Mouse (Mus musculus) layer of hippocampus, adult 2 months (tissue): ENCODE results near the gene Timm17b. TPM values are rescaled to one million over a fixed set of nuclear protein-coding genes. Genes with fewer than 3 reads are reported as not detected.
"Not testable (repeated sequence)": the region's sequence is repeated elsewhere in the genome, so short reads cannot be mapped to it uniquely, and the experiment has no call there.

ENCODE experiments used
- DNase-seq, 2 experiments: peaks; one replicate each; pipeline ENCODE4 v3.0.0; 2022; ENCODE audit warnings: low spot score in 2 of 2
- H3K27ac ChIP-seq: fragments of 200-600 bp; 2 replicates; pipeline ENCODE4 v1.8.1; 2022
- H3K4me3 ChIP-seq: fragments of 200-600 bp; 2 replicates; pipeline ENCODE4 v1.8.1; 2022; ENCODE audit warnings: mild to moderate bottlenecking
- CTCF ChIP-seq: fragments of 200-600 bp; conservative IDR thresholded peaks from 2 replicates; pipeline ENCODE4 v1.8.1; 2022; ENCODE audit warnings: antibody characterized with exemption, mild to moderate bottlenecking, moderate library complexity
- total RNA-seq, 2 experiments: library from RNA; stranded (reverse); gene quantifications; 2 replicates each; pipeline ENCODE4 v1.2.3; 2021

Timm17b gene
- total RNA-seq, 2 experiments from 2014 or later = 21.4 to 26.3 TPM

GRCm38 (mm10) chrX:7883841-7884567 lies 15.2 kb upstream of the Timm17b start, which contains the start of gene Slc35a2:
Gene Slc35a2, plus strand, starts transcription at chrX:7884028.
- peak; percentile 42 for TF ChIP-seq CTCF
- H3K4me3 ChIP-seq = peak within 1 kb of the TSS; percentile 69

GRCm38 (mm10) chrX:7898211-7898610 lies 946 bp upstream of the Timm17b start:
- no peak for TF ChIP-seq CTCF
- Histone ChIP-seq H3K27ac (peak overlapping the region; percentile 97; the same call in 1 of the 2 replicates), H3K4me3 (peak overlapping the region; percentile 70)
- no peak for DNase-seq

More at GRCm38 (mm10) chrX:7883841-7884567, 15.2 kb upstream of the Timm17b start, which contains the start of gene Slc35a2:
- H3K27ac ChIP-seq = peak within 1 kb of the TSS; percentile 94
- peak; percentile 70 to 88 for DNase-seq

- no peak for TF ChIP-seq CTCF
- H3K27ac ChIP-seq = no peak overlapping the region
- DNase-seq = no peak
- no peak overlapping the region for H3K4me3 ChIP-seq
Observed at GRCm38 (mm10) chrX:7904441-7904840, 5.3 kb downstream of the Timm17b start.

GRCm38 (mm10) chrX:7907735-7908134 lies 8.6 kb downstream of the Timm17b start, which contains the start of gene Gm10491:
Gene Gm10491, minus strand, starts transcription at chrX:7907835.
- no peak for TF ChIP-seq CTCF
- no peak for DNase-seq
- no peak within 1 kb of the TSS for H3K27ac ChIP-seq
- H3K4me3 ChIP-seq = no peak within 1 kb of the TSS

GRCm38 (mm10) chrX:7909242-7909641 lies 10.1 kb downstream of the Timm17b start, which contains the start of gene Gm10490:
Gene Gm10490, plus strand, starts transcription at chrX:7909542.
- DNase-seq, H3K27ac ChIP-seq, H3K4me3 ChIP-seq: not testable (repeated sequence)

GRCm38 (mm10) chrX:7910473-7910872 lies 11.3 kb downstream of the Timm17b start:
- TF ChIP-seq CTCF = 0 out of 2 replicates have a peak, but pooled peaks have one; percentile 9
- H3K27ac ChIP-seq = no peak overlapping the region
- no peak overlapping the region for H3K4me3 ChIP-seq
- DNase-seq = no peak

- TF ChIP-seq CTCF = peak; percentile 59
- H3K4me3 ChIP-seq, DNase-seq, H3K27ac ChIP-seq: not testable (repeated sequence)
Observed at GRCm38 (mm10) chrX:7915669-7916068, 16.5 kb downstream of the Timm17b start.

GRCm38 (mm10) chrX:7917960-7918359 lies 18.8 kb downstream of the Timm17b start:
- not testable (repeated sequence) for H3K4me3 ChIP-seq, DNase-seq, H3K27ac ChIP-seq
- peak; percentile 32; the same call in 1 of the 2 replicates for TF ChIP-seq CTCF

GRCm38 (mm10) chrX:7919601-7920383 lies 20.6 kb downstream of the Timm17b start, which contains the start of gene Pcsk1n:
Gene Pcsk1n, plus strand, starts transcription at chrX:7919822.
- H3K4me3 ChIP-seq = peak within 1 kb of the TSS; percentile 60
- peak within 1 kb of the TSS; percentile 87 for H3K27ac ChIP-seq
- no peak for TF ChIP-seq CTCF
- DNase-seq = peak; percentile 37 to 50

- Histone ChIP-seq H3K27ac (peak overlapping the region; percentile 39; the same call in 1 of the 2 replicates), H3K4me3 (peak overlapping the region; percentile 60)
- no peak for DNase-seq
- no peak for TF ChIP-seq CTCF
Observed at GRCm38 (mm10) chrX:7922032-7922431, 22.9 kb downstream of the Timm17b start.

- Histone ChIP-seq H3K27ac (no peak overlapping the region), H3K4me3 (no peak overlapping the region)
- no peak for TF ChIP-seq CTCF
- no peak for DNase-seq
Observed at GRCm38 (mm10) chrX:7926266-7926665, 27.1 kb downstream of the Timm17b start.

GRCm38 (mm10) chrX:7927116-7927515 lies 28.0 kb downstream of the Timm17b start:
- no peak for TF ChIP-seq CTCF
- no peak for DNase-seq
- no peak overlapping the region for H3K4me3 ChIP-seq
- H3K27ac ChIP-seq = no peak overlapping the region

- DNase-seq = no peak
- Histone ChIP-seq H3K27ac (no peak within 1 kb of the TSS), H3K4me3 (no peak within 1 kb of the TSS)
- no peak for TF ChIP-seq CTCF
Observed at GRCm38 (mm10) chrX:7928270-7928790, 29.2 kb downstream of the Timm17b start, which contains the start of gene Eras. Gene Eras, minus strand, starts transcription at chrX:7928607.
